Mouse (Mus musculus): ENCODE measurements around the gene Mlh1. TPM values are rescaled to one million over a fixed set of nuclear protein-coding genes. Genes with fewer than 3 reads are reported as not detected.

Mlh1 gene
- polyA plus RNA-seq, 1 experiment from 2014 or later, result 42.4 TPM

GRCm38 (mm10) chr9:111302196-111302831, 30.7 kb upstream of the Mlh1 start:
- no peaks in the 10 kb centered on the region for H3K36me3 ChIP-seq

DNA sequence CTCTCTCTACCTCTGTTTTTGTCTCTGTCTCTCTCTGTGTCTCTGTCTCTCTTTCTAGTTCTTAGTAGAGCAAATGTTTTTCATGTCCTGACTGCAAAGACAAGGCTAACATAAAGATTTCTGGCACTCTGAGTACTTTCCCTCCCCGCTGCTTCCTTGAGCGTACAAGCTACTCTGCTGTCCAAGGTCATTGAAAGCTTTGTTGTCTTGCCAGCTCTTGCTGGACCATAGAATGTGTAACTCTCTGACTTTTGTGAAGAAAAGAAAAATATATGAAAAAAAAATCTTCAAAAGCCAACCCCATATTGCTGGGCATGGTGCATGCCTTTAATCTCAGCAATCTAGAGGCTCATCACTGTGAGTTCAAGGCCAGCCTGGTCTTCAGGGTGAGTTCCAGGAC, 27.0 kb upstream of the Mlh1 start:
- H3K4me1 ChIP-seq, result no peaks in the 10 kb centered on the region
- ATAC-seq (ENCODE audit: insufficient number of reproducible peaks, insufficient read depth, low FRiP score, low TSS enrichment), result no peak
- no peaks in the 10 kb centered on the region for H3K9me3 ChIP-seq
- no peak overlapping the region for H3K4me3 ChIP-seq
- no peaks in the 10 kb centered on the region for H3K36me3 ChIP-seq
- H3K4me2 ChIP-seq (replicated peaks), result no peak overlapping the region
- no peak overlapping the region for H3K27ac ChIP-seq
- no peak overlapping the region for H3K9ac ChIP-seq
- H3K27me3 ChIP-seq, result no peaks in the 10 kb centered on the region
- 88% methylated on average over 2 of the region's 2 CpGs for WGBS

More at GRCm38 (mm10) chr9:111302196-111302831, 30.7 kb upstream of the Mlh1 start:
- Histone ChIP-seq H3K4me3 (no peak overlapping the region), H3K9ac (no peak overlapping the region), H3K4me1 (no peaks in the 10 kb centered on the region), H3K9me3 (no peaks in the 10 kb centered on the region), H3K27me3 (no peaks in the 10 kb centered on the region), H3K4me2 (replicated peaks) (no peak overlapping the region), H3K27ac (no peak overlapping the region)
- ATAC-seq (ENCODE audit: insufficient number of reproducible peaks, insufficient read depth, low FRiP score, low TSS enrichment), result no peak
- 72% methylated on average over 12 of the region's 12 CpGs for WGBS

DNA sequence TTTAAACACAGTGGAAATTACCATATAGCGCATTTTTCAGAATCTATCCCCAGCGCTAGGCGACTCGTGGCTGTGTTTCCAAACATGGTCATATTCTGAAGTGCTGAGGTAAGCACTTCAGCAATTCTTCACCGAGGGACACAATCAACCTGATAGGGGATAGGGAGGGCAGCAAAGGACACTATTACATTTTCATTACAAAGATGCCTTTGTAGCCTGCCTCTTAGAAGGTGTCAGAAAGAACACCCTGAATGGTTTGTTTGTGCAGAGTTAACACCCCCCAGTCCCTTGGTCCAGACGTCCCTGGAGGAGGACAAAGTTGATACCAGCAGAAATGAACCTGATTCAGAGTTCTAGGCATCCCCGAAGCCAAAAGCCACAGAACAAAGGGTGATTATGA, 24.8 kb upstream of the Mlh1 start:
- no peak overlapping the region for H3K9ac ChIP-seq
- WGBS, result 77% methylated on average over 7 of the region's 7 CpGs
- no peaks in the 10 kb centered on the region for H3K4me1 ChIP-seq
- no peak overlapping the region for H3K27ac ChIP-seq
- no peaks in the 10 kb centered on the region for H3K27me3 ChIP-seq
- no peak overlapping the region for H3K4me3 ChIP-seq
- H3K36me3 ChIP-seq, result no peaks in the 10 kb centered on the region
- H3K9me3 ChIP-seq, result no peaks in the 10 kb centered on the region
- no peak for ATAC-seq (ENCODE audit: insufficient number of reproducible peaks, insufficient read depth, low FRiP score, low TSS enrichment)
- H3K4me2 ChIP-seq (replicated peaks), result no peak overlapping the region

- H3K4me1 ChIP-seq, result no peaks in the 10 kb centered on the region
- H3K27ac ChIP-seq, result no peak overlapping the region
- no peak overlapping the region for H3K4me3 ChIP-seq
- no peak overlapping the region for H3K4me2 ChIP-seq (replicated peaks)
- H3K36me3 ChIP-seq, result no peaks in the 10 kb centered on the region
- no peaks in the 10 kb centered on the region for H3K27me3 ChIP-seq
- ATAC-seq (ENCODE audit: insufficient number of reproducible peaks, insufficient read depth, low FRiP score, low TSS enrichment), result no peak
- H3K9me3 ChIP-seq, result no peaks in the 10 kb centered on the region
- WGBS, result 70% methylated on average over 2 of the region's 2 CpGs
- no peak overlapping the region for H3K9ac ChIP-seq
These were observed 23.7 kb upstream of the Mlh1 start for GRCm38 (mm10) chr9:111295323-111295722.

DNA sequence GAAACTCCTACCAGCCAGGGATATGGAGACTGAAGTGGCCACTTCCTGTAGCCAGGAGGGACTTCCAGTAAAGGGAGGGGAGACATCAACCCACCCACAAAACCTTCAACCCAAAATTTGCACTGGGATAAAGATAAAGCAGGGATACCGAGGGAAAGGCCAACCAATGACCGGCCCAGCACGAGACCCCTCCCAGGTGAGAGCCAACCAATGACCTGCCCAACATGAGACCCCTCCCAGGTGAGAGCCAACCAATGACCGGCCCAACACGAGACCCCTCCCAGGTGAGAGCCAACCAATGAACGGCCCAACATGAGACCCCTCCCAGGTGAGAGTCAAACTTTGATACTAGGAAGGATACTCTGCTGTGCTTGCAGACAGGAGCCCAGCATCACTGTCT, 23.3 kb upstream of the Mlh1 start:
- H3K4me1 ChIP-seq, result no peaks in the 10 kb centered on the region

GRCm38 (mm10) chr9:111293234-111293633, 21.6 kb upstream of the Mlh1 start:
- no peaks in the 10 kb centered on the region for H3K27me3 ChIP-seq
- H3K4me3 ChIP-seq, result no peak overlapping the region
- no peak overlapping the region for H3K4me2 ChIP-seq (replicated peaks)
- no peak for ATAC-seq (ENCODE audit: insufficient number of reproducible peaks, insufficient read depth, low FRiP score, low TSS enrichment)
- H3K27ac ChIP-seq, result no peak overlapping the region
- H3K9me3 ChIP-seq, result no peaks in the 10 kb centered on the region
- 85% methylated on average over 4 of the region's 4 CpGs for WGBS
- H3K4me1 ChIP-seq, result no peaks in the 10 kb centered on the region
- no peak overlapping the region for H3K9ac ChIP-seq
- H3K36me3 ChIP-seq, result no peaks in the 10 kb centered on the region

More for the DNA sequence above, 23.3 kb upstream of the Mlh1 start:
- Histone ChIP-seq H3K9ac (no peak overlapping the region), H3K9me3 (no peaks in the 10 kb centered on the region), H3K27me3 (no peaks in the 10 kb centered on the region), H3K27ac (no peak overlapping the region), H3K4me3 (no peak overlapping the region), H3K4me2 (replicated peaks) (no peak overlapping the region), H3K36me3 (no peaks in the 10 kb centered on the region)
- 91% methylated on average over 6 of the region's 6 CpGs for WGBS
- ATAC-seq (ENCODE audit: insufficient number of reproducible peaks, insufficient read depth, low FRiP score, low TSS enrichment), result no peak

DNA sequence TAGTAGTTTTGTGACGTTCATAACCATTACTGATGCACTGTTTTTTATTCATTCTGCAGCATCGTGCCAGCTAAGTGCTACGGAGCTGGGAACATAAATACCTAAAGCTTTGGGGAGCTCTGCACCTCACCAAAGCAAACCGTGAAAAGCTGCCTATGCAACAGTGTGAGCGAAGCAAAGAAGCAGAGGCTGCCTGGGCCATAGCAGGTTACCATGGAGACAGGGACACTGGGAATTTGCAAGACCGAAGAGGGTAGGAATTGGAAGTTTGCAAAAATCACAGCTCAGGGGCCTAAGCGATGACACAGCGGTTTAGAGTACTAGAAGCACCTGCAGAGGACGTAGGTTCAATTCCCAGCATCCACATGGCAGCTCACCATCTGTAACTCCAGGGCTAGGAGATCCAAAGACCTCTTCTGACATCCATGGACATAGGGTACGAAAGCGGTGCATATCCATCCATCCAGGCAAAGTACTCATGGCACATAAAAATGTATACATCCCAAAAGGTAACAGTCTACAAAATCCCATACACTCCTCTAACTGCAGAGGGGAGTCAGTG, 19.0 kb upstream of the Mlh1 start:
- Histone ChIP-seq H3K4me3 (no peak overlapping the region), H3K9ac (no peak overlapping the region), H3K36me3 (no peaks in the 10 kb centered on the region), H3K9me3 (no peaks in the 10 kb centered on the region), H3K4me1 (peaks cover 2% of the 10 kb centered on the region), H3K27ac (no peak overlapping the region), H3K27me3 (no peaks in the 10 kb centered on the region), H3K4me2 (replicated peaks) (no peak overlapping the region)
- ATAC-seq (ENCODE audit: insufficient number of reproducible peaks, insufficient read depth, low FRiP score, low TSS enrichment), result no peak
- 79% methylated on average over 11 of the region's 11 CpGs for WGBS

DNA sequence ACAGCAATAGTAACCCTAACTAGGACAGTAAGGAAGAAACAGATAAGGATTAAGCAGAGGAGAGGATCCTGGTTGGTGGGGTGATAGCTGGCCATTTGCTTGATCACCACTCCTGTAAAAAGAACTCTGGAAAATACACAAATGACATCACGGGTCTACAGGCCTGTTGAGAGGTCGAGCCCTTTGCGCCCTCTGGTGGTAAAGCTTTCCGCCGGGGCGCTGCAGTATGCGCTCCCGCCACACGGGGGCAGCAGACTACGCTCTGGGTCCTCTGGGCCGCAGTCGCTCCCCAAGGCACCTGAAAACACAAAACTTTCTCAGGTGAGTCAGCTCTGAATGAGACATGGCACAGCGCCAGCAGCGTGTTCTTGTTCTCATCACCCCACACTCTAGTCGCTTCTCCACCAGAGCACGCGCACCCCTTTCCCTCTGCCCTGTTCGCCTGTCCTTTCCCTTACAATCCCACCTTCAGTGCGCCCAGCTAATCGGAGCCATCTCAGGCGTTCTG, 18.3 kb upstream of the Mlh1 start:
- H3K4me2 ChIP-seq (replicated peaks), result peak overlapping the region; percentile 32
- 16% methylated on average over 21 of the region's 21 CpGs for WGBS
- H3K4me3 ChIP-seq, result no peak overlapping the region
- H3K27ac ChIP-seq, result no peak overlapping the region
- H3K9me3 ChIP-seq, result no peaks in the 10 kb centered on the region
- no peak overlapping the region for H3K9ac ChIP-seq
- peaks cover 5% of the 10 kb centered on the region for H3K4me1 ChIP-seq
- H3K27me3 ChIP-seq, result no peaks in the 10 kb centered on the region
- ATAC-seq (ENCODE audit: insufficient number of reproducible peaks, insufficient read depth, low FRiP score, low TSS enrichment), result peak; percentile 55; the same call in 1 of the 2 replicates
- H3K36me3 ChIP-seq, result no peaks in the 10 kb centered on the region

- ATAC-seq (ENCODE audit: insufficient number of reproducible peaks, insufficient read depth, low FRiP score, low TSS enrichment), result peak; percentile 35; the same call in 1 of the 2 replicates
- peak overlapping the region; percentile 32 for H3K4me2 ChIP-seq (replicated peaks)
- WGBS, result 42% methylated on average over 9 of the region's 9 CpGs
- peaks cover 5% of the 10 kb centered on the region for H3K4me1 ChIP-seq
- H3K9ac ChIP-seq, result no peak overlapping the region
- H3K27ac ChIP-seq, result no peak overlapping the region
- H3K36me3 ChIP-seq, result no peaks in the 10 kb centered on the region
- H3K4me3 ChIP-seq, result no peak overlapping the region
- H3K9me3 ChIP-seq, result no peaks in the 10 kb centered on the region
- no peaks in the 10 kb centered on the region for H3K27me3 ChIP-seq
These were observed 17.8 kb upstream of the Mlh1 start for GRCm38 (mm10) chr9:111289294-111289831.

- H3K4me3 ChIP-seq, result no peak overlapping the region
- no peak for ATAC-seq (ENCODE audit: insufficient number of reproducible peaks, insufficient read depth, low FRiP score, low TSS enrichment)
- peaks cover 5% of the 10 kb centered on the region for H3K4me1 ChIP-seq
- H3K36me3 ChIP-seq, result no peaks in the 10 kb centered on the region
- no peak overlapping the region for H3K27ac ChIP-seq
- H3K27me3 ChIP-seq, result no peaks in the 10 kb centered on the region
- H3K9ac ChIP-seq, result no peak overlapping the region
- WGBS, result 92% methylated on average over 4 of the region's 4 CpGs
- H3K4me2 ChIP-seq (replicated peaks), result no peak overlapping the region
- H3K9me3 ChIP-seq, result no peaks in the 10 kb centered on the region
These were observed 16.4 kb upstream of the Mlh1 start for GRCm38 (mm10) chr9:111287956-111288355.

- no peak overlapping the region for H3K4me3 ChIP-seq
- no peaks in the 10 kb centered on the region for H3K27me3 ChIP-seq
- peaks cover 5% of the 10 kb centered on the region for H3K4me1 ChIP-seq
- no peak for ATAC-seq (ENCODE audit: insufficient number of reproducible peaks, insufficient read depth, low FRiP score, low TSS enrichment)
- WGBS, result 72% methylated on average over 2 of the region's 2 CpGs
- H3K4me2 ChIP-seq (replicated peaks), result no peak overlapping the region
- H3K9me3 ChIP-seq, result no peaks in the 10 kb centered on the region
- H3K27ac ChIP-seq, result no peak overlapping the region
- H3K36me3 ChIP-seq, result no peaks in the 10 kb centered on the region
- H3K9ac ChIP-seq, result no peak overlapping the region
These were observed 14.9 kb upstream of the Mlh1 start for GRCm38 (mm10) chr9:111286468-111286867.

- no peak overlapping the region for H3K27ac ChIP-seq
- H3K9ac ChIP-seq, result no peak overlapping the region
- no peaks in the 10 kb centered on the region for H3K27me3 ChIP-seq
- ATAC-seq (ENCODE audit: insufficient number of reproducible peaks, insufficient read depth, low FRiP score, low TSS enrichment), result no peak
- 18% methylated on average over 5 of the region's 5 CpGs for WGBS
- H3K4me1 ChIP-seq, result peaks cover 5% of the 10 kb centered on the region
- no peak overlapping the region for H3K4me2 ChIP-seq (replicated peaks)
- H3K4me3 ChIP-seq, result no peak overlapping the region
- H3K9me3 ChIP-seq, result no peaks in the 10 kb centered on the region
- H3K36me3 ChIP-seq, result no peaks in the 10 kb centered on the region
These were observed 14.1 kb upstream of the Mlh1 start for GRCm38 (mm10) chr9:111285676-111286075.

Measured in embryonic facial prominence, embryonic 12.5 days (tissue).